Mouse (Mus musculus) gastrocnemius, adult 8-10 months (tissue): ENCODE measurements at regions not wholly inside any gene's neighbourhood (a gene's known extent, or its start where the extent isn't known, plus 50 kb on each side); places are given as distances from the start of the nearest gene placed in this dataset.

Experiments
- DNase-seq, 2 experiments: peaks; one replicate each; pipeline ENCODE4 v3.0.0; 2022; ENCODE audit warnings: low spot score in 2 of 2

DNA sequence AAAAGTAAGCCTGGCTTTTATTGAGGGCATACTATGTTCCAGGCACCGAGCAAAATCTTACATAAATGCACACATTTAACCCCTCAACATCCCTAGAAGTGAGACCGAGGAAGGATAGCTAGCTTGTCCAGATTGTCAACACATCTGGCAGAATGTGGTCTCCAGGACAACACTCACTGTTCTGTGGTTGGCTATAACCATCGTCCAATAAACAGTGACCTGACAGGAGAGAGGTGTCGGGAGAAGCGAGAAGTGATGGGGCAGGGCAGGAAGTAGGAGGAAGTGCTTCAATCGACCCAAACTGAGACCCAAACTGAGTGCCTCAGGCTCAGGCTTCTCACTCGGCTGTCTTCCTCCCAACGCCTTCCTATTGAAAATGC lies 70.8 kb upstream of the Picalm start:
- no peak for DNase-seq

DNA sequence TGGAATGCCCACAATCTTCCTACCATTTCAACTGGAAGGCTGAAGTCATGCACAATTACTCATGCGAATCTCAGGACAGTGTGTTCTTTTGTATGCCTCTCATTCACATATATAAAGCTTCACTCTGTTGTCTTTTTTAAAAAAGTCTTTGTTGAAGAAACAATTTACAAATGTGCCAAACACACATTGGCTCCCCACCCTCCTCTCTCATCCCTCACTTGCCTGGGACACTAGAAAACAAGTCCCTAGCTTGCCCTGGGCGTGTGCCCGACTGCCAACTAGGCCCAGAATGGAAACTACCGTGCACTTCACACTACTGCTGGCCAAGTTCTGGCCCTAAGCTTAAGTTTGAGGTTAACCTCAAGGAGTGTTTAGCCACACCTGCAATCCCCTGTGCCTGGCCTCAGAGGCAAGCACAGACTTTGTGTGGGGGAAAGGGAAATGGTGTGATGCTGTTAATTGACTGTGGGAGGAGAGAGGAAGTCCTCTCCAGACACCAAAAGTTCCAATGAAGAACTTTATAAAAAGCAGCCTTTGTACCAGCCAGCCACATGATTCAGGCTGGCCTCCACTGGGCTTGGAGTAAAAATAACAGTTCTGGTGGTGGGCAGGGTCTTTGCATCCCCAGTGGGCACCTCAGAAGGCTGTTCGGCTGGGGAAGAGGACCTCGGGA lies 70.2 kb upstream of the Picalm start:
- no peak for DNase-seq

DNA sequence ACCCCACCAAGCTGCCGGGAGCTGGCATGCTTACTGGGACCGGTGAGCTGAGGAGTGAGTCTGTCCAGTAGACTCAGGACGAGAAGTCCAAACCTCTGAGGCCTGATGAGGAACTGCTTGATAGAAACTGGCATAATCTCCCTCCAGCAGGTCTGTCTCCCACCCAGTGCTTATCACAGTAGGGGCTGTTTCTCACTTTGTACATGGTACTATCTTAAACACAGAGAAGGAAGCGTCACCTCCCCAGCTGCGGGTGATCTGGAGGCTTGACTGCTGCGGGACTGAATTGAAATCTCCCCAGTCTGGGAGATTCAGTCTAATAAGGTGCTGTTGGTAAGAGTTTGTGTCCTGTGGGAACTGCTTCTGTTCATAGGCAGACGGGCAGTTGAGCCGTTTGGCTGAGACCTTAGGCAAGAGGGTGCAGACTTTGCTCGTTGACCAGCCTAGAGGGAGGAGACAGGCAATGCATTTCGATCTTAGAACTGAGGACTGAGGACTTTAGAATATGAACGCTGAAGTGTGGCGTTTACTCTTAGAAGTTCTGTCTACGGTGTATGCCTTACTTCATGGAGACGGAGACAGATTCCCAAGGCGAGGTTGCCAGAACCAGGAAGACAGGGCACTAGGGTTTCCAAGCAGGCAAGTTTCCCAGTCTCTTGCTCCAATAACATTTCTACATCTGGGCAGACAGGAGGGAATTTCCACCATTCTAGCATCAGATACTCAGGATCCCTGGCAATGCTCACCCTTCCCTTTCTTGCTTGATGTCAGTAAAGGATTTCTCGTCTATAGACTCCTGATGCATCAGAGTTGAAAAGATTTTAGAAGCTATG lies 69.5 kb upstream of the Picalm start:
- no peak for DNase-seq

DNA sequence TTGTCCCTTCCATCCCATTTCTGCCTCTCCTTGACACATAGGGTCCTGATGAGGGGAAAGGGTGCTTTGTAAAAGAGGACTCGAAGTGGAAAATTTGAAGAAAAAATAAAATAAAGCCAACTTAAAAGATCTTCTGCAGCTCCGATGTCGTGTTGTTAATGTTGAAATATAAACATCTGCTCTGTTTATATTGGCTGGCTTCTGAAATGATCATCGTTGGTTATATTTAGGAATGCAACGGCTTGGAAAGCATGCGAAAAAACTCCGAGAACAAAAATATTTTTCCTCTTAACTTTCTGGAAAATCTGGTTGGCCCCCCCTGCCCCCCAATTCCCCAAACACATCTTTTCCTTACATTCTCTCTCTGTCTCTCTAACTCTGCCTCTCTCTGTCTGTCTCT lies 68.3 kb upstream of the Picalm start:
- DNase-seq = no peak

DNA sequence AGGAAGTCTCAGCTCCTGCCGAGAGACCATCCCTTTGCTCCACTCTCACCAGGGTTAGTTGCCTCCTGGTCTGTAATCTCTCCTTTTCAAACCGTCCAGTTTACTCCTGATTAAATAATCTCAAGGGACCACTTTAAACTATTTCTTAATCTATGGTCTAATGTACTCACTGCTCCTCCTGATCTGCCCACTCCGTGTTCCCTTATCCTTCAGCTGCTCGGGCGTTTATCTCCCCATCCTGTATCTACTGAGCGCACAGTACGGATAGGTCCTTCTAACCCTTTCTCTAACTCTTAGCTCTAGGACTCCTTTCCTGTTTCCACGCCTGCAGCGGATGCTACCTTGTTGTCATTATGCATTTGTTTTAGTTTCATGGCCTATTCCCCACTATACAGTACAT lies 67.1 kb upstream of the Picalm start:
- DNase-seq = no peak

DNA sequence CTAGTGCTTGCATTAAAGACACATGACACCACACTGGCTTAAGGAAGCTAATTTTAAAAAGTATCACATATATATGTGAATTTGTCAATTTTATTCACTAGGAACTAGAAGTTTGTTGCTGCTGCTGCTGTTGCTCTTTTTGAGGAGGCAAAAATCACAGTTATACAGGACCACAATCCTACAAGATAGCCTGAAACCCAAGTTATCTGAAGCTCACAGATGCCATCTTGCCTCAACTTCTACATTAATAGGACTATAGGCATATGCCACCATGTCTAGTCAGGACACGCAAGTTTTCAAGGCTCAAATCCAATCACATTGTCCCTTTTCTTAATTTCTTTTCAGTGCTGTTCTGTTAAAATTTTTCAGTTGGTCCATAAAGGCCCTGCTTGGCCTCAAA lies 65.8 kb upstream of the Picalm start:
- DNase-seq = no peak

DNA sequence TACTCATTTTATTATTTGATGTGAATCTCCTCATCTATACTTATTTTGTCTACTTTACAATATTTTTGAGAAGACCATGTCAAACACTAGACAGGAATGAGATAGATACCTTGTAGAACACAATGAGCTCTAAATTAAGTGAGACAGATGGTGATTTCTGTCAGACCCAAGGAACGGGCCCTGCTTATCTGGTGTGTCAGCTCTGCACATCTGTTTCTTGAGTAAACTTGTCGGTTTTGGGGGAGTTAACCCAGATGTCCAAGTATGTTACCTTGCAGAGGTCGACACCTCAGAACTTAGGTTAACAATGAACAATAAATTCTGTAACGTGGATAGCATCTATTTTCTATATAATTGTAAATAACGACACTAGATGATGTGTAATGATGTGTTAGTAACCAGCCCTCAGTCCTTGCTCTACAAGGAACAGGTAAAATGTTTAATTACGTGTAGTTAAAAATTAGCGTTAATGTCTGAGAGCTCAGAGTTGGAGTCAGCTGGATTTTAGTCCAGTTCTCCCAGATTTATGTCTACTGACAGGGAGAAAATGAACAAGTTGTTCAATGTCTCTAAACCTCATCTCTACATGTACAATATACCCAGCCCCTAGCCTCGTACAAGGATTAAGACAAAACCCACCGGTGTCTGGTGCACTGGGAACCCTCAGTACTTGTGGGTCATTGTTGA lies 64.6 kb upstream of the Picalm start:
- DNase-seq = no peak

DNA sequence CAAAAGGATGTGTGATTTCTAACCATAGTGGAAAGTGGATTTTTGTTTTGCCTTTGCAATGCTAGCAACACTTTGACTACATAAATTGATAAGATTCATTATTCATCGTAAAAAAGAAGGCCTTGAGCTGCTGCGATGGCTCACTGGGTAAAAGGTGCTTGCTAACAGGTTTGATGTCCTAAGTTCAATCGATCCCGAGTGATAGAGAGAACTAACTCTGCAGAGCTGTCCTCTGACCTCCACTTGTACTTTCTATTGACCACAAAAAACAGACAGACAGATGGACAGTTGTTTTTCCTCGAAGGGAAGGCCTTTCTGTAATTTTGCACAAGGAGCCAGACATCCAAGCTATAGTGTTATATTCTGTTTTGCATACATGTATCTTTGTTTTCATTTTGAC lies 63.7 kb upstream of the Picalm start:
- no peak for DNase-seq

DNA sequence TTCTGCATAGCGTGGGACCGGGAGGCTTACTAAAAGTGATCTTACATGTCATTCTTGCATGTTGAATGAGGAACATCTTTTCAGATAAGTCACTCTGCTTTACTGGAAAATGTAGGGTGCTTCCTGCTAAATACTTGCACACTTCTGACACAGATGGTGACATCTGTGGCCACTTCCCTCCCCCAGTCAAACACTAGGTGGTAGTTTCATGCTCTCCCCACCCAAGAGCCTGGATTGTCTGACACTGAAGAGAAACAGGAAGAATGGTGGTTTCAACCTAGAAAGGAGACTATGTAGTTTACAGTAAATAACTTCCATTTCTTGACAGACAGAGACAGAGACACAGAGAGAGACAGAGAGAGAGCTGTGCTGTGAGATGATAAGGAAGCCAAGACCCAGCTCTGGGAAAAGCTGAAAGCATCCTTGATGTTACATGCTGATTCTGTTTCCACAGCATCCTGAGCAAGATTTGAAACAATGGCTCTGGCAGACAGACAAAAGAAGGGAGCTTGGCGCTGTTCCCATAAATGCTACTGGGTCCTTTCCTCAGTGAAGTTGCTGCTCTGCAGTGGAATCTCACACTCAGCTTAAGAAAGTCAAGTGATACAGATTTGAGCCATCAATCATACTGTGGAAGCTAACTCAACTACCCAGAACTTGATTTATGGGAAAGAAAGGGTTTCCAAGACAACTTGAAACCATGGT lies 61.9 kb upstream of the Picalm start:
- no peak for DNase-seq

DNA sequence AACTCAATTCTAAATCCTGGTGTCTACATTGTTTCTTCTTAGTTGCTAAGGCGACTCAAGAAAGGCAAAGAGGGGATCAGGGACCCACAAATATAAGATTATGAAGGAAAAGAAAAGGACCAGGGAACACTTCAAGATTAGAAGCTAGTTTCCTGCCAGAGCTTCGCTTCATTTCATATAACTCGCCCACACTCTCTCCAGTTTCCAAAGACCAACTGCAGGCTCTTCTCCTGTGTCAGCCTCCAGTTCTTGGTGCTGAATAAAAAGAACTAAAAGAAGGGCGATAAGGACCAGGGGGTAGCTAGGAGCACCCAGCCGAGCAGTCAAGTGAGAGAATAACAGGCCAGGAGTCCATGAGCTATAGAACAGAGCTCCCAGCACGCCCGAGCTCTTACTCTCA lies 59.7 kb upstream of the Picalm start:
- DNase-seq = no peak

DNA sequence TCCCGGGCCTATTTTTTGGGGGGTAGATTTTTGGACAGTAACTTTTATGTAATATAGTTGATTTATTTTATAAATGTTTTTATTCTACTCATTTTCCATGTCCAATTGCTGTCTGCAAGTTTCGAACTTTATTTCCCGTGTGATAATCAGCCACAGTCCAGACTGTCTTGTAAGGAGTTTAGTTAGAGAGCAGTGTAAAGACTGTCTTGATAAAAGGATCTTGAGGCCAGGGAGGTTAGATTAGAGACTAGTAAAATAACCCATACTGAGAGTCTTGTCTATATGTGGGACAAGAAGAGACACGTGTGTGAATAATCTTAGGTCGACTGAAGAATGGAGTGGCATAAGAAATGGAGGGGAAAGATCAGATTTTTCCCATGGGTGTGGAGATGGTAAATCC lies 56.1 kb upstream of the Picalm start:
- DNase-seq = no peak

DNA sequence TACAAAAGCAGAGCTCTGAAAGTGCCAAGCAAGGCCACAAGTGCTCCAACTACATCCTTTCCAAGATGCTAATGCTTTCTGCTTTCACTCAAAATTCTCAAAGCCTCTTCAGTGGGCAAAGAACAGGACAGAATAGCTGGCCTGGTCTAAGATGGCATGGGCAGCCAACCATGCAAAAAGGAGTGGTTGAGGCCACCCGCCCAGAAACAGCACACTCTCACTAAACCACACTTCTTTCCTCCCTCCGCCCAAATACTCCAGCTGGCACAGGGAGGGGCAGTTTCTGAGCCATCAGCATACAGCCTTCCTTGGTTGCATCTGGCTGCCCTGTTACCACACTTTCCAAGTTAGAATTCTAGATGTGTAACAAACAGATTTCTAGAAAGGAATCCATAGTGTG lies 55.4 kb upstream of the Picalm start:
- DNase-seq = no peak

DNA sequence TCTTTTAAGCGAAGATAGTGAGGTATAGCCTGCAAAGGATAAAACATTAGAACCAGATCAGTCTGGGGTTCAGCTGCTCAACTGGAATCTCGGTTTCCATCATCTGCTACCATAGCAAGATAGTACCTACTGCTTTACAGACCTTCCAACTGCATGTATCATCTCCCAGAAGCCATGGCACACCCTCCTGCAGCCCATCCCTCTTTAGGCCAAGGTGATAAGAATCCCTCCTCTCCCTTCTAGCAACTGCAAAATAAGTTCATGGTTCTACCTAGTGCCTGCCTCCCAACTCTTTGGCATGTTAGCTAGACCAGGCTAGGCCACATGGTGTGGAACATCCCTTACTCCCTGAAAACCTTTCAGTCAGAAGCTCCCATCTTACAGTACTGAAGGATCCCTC lies 52.4 kb upstream of the Picalm start:
- no peak for DNase-seq

DNA sequence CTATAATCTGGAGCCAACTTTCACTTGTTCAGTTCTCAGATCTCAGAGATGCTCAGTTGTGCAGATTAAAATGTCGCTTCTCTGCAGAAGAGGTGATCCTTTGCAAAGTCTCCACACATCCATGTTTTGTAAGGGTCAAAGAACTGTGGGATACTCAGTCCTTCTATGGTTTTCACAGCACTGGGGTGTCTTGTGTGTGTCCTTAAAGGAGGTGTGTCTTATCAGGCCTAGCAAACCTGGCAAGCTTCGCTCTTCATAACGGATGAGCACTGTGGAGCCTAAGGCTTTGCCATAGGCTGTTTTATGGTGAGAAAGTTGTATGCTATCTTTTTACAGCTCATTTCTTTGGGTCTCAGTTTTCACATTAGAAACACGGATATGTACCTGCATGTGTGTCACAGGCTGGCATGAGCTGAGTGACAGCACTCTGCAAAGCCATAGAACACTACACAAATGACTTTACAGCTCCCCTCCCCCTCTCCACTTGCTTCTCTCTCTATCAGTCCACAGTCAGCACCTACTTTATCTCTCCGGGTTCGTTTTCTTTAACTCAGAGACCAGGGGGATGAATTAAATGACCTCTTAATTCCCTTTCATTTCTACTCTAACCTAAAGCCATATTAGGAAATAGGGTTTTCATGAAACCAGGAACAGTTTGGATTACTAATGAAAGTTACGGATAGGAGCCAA lies 49.8 kb upstream of the Picalm start:
- no peak for DNase-seq
